In genomic region chr16:57177254-57177653, GRCm38 (mm10) we compare ENCODE assay signal across 10 mouse cellular contexts. TPM values are rescaled to one million over a fixed set of nuclear protein-coding genes. Genes with fewer than 3 reads are reported as not detected.
DNase-seq lines count a peak whose midpoint lies in the region; TF ChIP-seq lines count a peak whose summit lies in the region.
"Had no signal": no experiment of that assay in that cellular context is flagged by ENCODE, and none has a peak within 500 bp of the region (broad histone marks: within the 10 kb centered on the region; RNA-seq: fewer than 3 reads in every experiment).

No protein-coding gene starts in this region.

- no peaks in the 10 kb centered on the region for H3K27me3 ChIP-seq in spleen, adult 2 months (ENCODE audit: control insufficient read depth, insufficient read depth, low read length)
- H3K27me3 ChIP-seq: embryonic facial prominence, embryonic 12.5 days; limb, embryonic 13.5 days had no signal

- peaks cover 11% of the 10 kb centered on the region for H3K36me3 ChIP-seq in spleen, adult 2 months (ENCODE audit: control insufficient read depth, insufficient read depth, low read length)

- 83% methylated on average over 2 of the region's 2 CpGs for WGBS in spleen, adult 2 months

- H3K4me3 ChIP-seq in spleen, adult 2 months (ENCODE audit: extremely low read depth, insufficient read depth, insufficient read length): no peak overlapping the region
- H3K4me3 ChIP-seq: embryonic facial prominence, embryonic 12.5 days; limb, embryonic 13.5 days had no signal

- no peak overlapping the region for H3K27ac ChIP-seq in spleen, adult 2 months (ENCODE audit: insufficient read depth, low read length)
- H3K27ac ChIP-seq: embryonic facial prominence, embryonic 12.5 days; limb, embryonic 13.5 days had no signal

- H3K4me1 ChIP-seq in spleen, adult 2 months (ENCODE audit: control insufficient read depth, insufficient read depth, insufficient read length): no peaks in the 10 kb centered on the region
- H3K4me1 ChIP-seq: embryonic facial prominence, embryonic 12.5 days; limb, embryonic 13.5 days had no signal

- intact Hi-C loops in gastrocnemius, postnatal 14 days (cut with DNase I; ENCODE audit: low total_unique reads): no loop called here

- DNase-seq in gastrocnemius, adult 18-20 months (ENCODE audit: low spot score): peak; percentile 34
- no peak for DNase-seq in gastrocnemius, postnatal 14 days
- peak; percentile 17 to 31 for DNase-seq in spleen, adult 2 months (ENCODE audit: low read depth in 1 of 2, low spot score in 2 of 2)
- no peak for DNase-seq in spleen, postnatal 4 days (ENCODE audit: low spot score in 2 of 2)
- peak; percentile 31 to 38 for DNase-seq in cerebellum, postnatal 36 days
- DNase-seq in kidney, postnatal 4 days: peak; percentile 32 to 43
- peak; percentile 81 for DNase-seq in retina, embryonic 14.5 days (ENCODE audit: low spot score)
- DNase-seq in right cerebral cortex, postnatal 36 days (ENCODE audit: low spot score in 2 of 2): no peak

- no peak for TF ChIP-seq POLR2A in spleen, adult 2 months (IDR thresholded peaks at IDR 0.05; ENCODE audit: low read depth, low read length)

- peak; percentile 29; the same call in 1 of the 2 replicates for TF ChIP-seq CTCF in spleen, adult 2 months (IDR thresholded peaks at IDR 0.05; ENCODE audit: extremely low read depth, insufficient read depth, insufficient read length, insufficient replicate concordance)

RNA-seq across cellular contexts. Expression of gene Nit2, which starts 10.1 kb away (rescaled TPM):
- total RNA-seq in gastrocnemius, adult 18-20 months (2021): 10 to 100 TPM; 19.2 to 22.5 TPM
- total RNA-seq in gastrocnemius, postnatal 14 days (2021): 10 to 100 TPM; 29.2 to 29.4 TPM
- polyA plus RNA-seq in spleen, adult 2 months (2012; rRNA removed): 7.1 and 9.1 TPM in 2 replicates

RNA-seq across cellular contexts. Expression of gene Tbc1d23, which starts 54.0 kb away (rescaled TPM):
- 10 to 100 TPM; 16.6 to 19.6 TPM for total RNA-seq in gastrocnemius, adult 18-20 months (2021)
- 10 to 100 TPM; 17.8 to 18.4 TPM for total RNA-seq in gastrocnemius, postnatal 14 days (2021)
- polyA plus RNA-seq in spleen, adult 2 months (2012; rRNA removed): 7.0 and 8.2 TPM in 2 replicates

RNA-seq across cellular contexts. Expression of gene Tomm70a, which starts 55.8 kb away (rescaled TPM):
- total RNA-seq in gastrocnemius, adult 18-20 months (2021): 10 to 100 TPM; 30.3 to 32.9 TPM
- total RNA-seq in gastrocnemius, postnatal 14 days (2021): 10 to 100 TPM; 33.9 to 36.9 TPM
- 5.6 and 8.7 TPM in 2 replicates for polyA plus RNA-seq in spleen, adult 2 months (2012; rRNA removed)

Comparison
In these comparisons a context has a peak if more than half of its experiments do, and no peak if none do; other contexts are left out.
1. DNase-seq: peak in gastrocnemius, adult 18-20 months (single experiment), spleen, adult 2 months (2 of 2), cerebellum, postnatal 36 days (2 of 2), kidney, postnatal 4 days (2 of 2) and retina, embryonic 14.5 days (single experiment); none in gastrocnemius, postnatal 14 days (single experiment), spleen, postnatal 4 days (0 of 2) and right cerebral cortex, postnatal 36 days (0 of 2).